Mouse (Mus musculus) embryonic facial prominence, embryonic 14.5 days (tissue): Measurements from ENCODE around the gene Cd9. TPM values are rescaled to one million over a fixed set of nuclear protein-coding genes. Genes with fewer than 3 reads are reported as not detected.

Experiments
- ATAC-seq: fragments of 200-750 bp; cut with Nextera tagmentation; 2 replicates; pipeline ENCODE4 v1.8.0; 2017; ENCODE audit warnings: low read depth, moderate number of reproducible peaks, moderate TSS enrichment
- DNase-seq: peaks from one replicate; pipeline ENCODE4 v3.0.0-alpha.2; 2015; ENCODE audit warnings: low spot score
- H3K27ac ChIP-seq: fragments of 300-500 bp; sonication (generic); replicated peaks from 2 replicates; pipeline ENCODE4 v1.5.1; 2014; ENCODE audit warnings: low read depth, mild to moderate bottlenecking, low read length, moderate library complexity
- H3K27me3 ChIP-seq: fragments of 300-500 bp; sonication (generic); replicated peaks from 2 replicates; pipeline ENCODE4 v1.6.1; 2014; ENCODE audit warnings: low read length; ENCODE audit not compliant: control insufficient read depth, insufficient read depth
- H3K36me3 ChIP-seq: fragments of 300-500 bp; sonication (generic); 2 replicates; pipeline ENCODE4 v1.6.1; 2014; ENCODE audit warnings: low read length, mixed read lengths; ENCODE audit not compliant: control insufficient read depth, insufficient read depth
- H3K4me1 ChIP-seq: fragments of 300-500 bp; sonication (generic); 2 replicates; pipeline ENCODE4 v1.6.1; 2014; ENCODE audit warnings: antibody characterized with exemption, low read length; ENCODE audit not compliant: control insufficient read depth, insufficient read depth
- H3K4me2 ChIP-seq: fragments of 300-500 bp; sonication (generic); 2 replicates; pipeline ENCODE4 v1.6.1; 2014; ENCODE audit warnings: low read depth, mild to moderate bottlenecking, low read length, moderate library complexity, mixed read lengths
- H3K4me3 ChIP-seq: fragments of 300-500 bp; sonication (generic); 2 replicates; pipeline ENCODE4 v1.5.1; 2014; ENCODE audit warnings: low read depth, mild to moderate bottlenecking, low read length
- H3K9ac ChIP-seq: fragments of 300-500 bp; sonication (generic); 2 replicates; pipeline ENCODE4 v1.6.1; 2014; ENCODE audit warnings: low read depth, mild to moderate bottlenecking, low read length, moderate library complexity, mixed read lengths
- H3K9me3 ChIP-seq: fragments of 300-500 bp; sonication (generic); 2 replicates; pipeline ENCODE4 v1.6.1; 2016; ENCODE audit warnings: low read length; ENCODE audit not compliant: control insufficient read depth
- WGBS: fragments of 180-500 bp; shearing (Covaris S2); extraction: QIAGEN DNeasy Blood & Tissue Kit; methylation state at CpG from one replicate; pipeline ENCODE4 v1.1.7; 2014; 5-methylcytosine and 5-hydroxymethylcytosine counted together
- polyA plus RNA-seq: library from polyadenylated mRNA; unstranded; fragments of >200 nt; fragmentation: Nextera tagmentation; extraction: Ambion mirVana; gene quantifications from 2 replicates; pipeline ENCODE4 v1.2.1, GENCODE M21; 2014

Cd9 gene
- polyA plus RNA-seq, 1 experiment from 2014 or later, result 245 TPM

DNA sequence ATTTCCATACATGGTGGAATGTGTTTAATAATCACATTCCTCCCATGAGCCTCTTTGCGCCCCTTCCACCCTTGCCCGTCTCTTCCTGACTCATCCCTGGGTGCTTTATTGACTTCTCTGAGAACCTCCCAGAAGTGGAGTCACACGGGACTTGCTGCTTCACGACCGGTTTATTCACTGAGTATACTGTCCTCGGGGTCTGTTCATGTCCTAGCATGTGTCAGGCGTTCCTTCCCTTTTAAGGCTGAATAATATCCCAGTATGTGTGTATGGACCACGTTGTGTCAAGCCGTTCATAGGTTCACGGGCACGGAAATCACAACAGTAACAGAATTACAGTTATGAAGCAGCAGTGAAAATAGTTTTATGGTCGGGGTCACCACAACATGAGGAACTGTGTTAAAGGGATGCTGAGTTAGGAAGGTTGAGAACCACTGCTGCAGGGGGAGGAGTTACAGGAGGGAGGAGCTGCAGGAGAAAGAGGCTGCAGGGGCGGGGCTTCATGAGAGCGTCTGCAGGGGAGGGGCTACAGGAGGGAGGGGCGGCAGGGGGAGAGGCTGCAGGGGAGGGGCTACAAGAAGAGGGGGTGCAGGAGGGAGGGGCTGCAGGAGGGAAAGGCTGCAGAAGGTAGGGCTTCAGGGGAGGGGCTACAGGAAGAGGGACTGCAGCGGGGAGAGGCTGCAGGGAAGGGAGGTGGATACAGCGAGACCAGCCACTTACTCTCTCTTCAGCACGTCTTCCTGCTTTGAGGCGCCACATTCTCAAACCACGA is 72.4 kb downstream of the Cd9 start:
- ATAC-seq, result peak; percentile 55; the same call in 1 of the 2 replicates
- H3K9ac ChIP-seq, result peak overlapping the region; percentile 14; the same call in 1 of the 2 replicates

GRCm38 (mm10) chr6:125420458-125421063 is 74.0 kb downstream of the Cd9 start:
- DNase-seq (no peak), ATAC-seq (no peak)
- Histone ChIP-seq H3K4me2 (no peak overlapping the region), H3K27me3 (no peaks in the 10 kb centered on the region), H3K4me3 (no peak overlapping the region), H3K4me1 (peaks cover 12% of the 10 kb centered on the region), H3K9ac (no peak overlapping the region), H3K27ac (no peak overlapping the region), H3K9me3 (no peaks in the 10 kb centered on the region), H3K36me3 (no peaks in the 10 kb centered on the region)
- whole genome bisulfite sequencing, result 65% methylated on average over 16 of the region's 16 CpGs

More for the DNA sequence above, 72.4 kb downstream of the Cd9 start:
- Histone ChIP-seq H3K27ac (peak overlapping the region; percentile 65), H3K4me1 (peaks cover 16% of the 10 kb centered on the region), H3K4me2 (peak overlapping the region; percentile 46), H3K4me3 (peak overlapping the region; percentile 20), H3K27me3 (no peaks in the 10 kb centered on the region), H3K36me3 (no peaks in the 10 kb centered on the region), H3K9me3 (no peaks in the 10 kb centered on the region)
- DNase-seq, result peak; percentile 91
- WGBS, result 20% methylated on average over 19 of the region's 20 CpGs

DNA sequence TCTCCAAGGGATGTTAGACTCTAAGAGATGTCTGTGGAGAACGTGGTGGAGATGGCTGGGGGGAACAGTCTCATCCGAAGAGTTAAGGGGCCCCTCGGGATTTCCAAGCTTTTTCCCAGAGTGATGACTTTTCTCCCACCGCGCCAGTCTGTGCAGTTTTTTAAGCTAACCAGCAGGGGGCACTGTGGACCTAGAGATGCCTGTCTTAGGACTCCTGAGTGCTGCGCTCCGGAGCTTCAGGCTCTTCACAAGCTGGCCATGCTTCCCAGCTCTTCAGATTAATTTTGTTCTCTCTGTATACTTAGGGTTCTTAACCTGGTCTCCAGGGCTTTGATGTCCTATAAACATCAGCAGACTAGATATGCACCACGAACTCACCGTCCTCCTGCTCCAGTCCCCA is 75.8 kb downstream of the Cd9 start:
- H3K36me3 ChIP-seq, result no peaks in the 10 kb centered on the region
- no peak overlapping the region for H3K9ac ChIP-seq
- peaks cover 12% of the 10 kb centered on the region for H3K4me1 ChIP-seq
- H3K4me3 ChIP-seq, result no peak overlapping the region
- no peak overlapping the region for H3K4me2 ChIP-seq
- WGBS, result 10% methylated on average over 9 of the region's 9 CpGs
- H3K9me3 ChIP-seq, result no peaks in the 10 kb centered on the region
- no peak overlapping the region for H3K27ac ChIP-seq
- no peaks in the 10 kb centered on the region for H3K27me3 ChIP-seq
- DNase-seq (peak; percentile 94), ATAC-seq (peak; percentile 73)

GRCm38 (mm10) chr6:125413326-125413725 is 81.3 kb downstream of the Cd9 start:
- 58% methylated on average over 9 of the region's 9 CpGs for WGBS
- ATAC-seq, result no peak
- no peak overlapping the region for H3K4me2 ChIP-seq
- no peaks in the 10 kb centered on the region for H3K4me1 ChIP-seq
- no peak overlapping the region for H3K9ac ChIP-seq
- no peaks in the 10 kb centered on the region for H3K36me3 ChIP-seq
- H3K27ac ChIP-seq, result no peak overlapping the region
- no peaks in the 10 kb centered on the region for H3K27me3 ChIP-seq
- H3K9me3 ChIP-seq, result peaks cover 5% of the 10 kb centered on the region; the same call in 1 of the 2 replicates
- no peak for DNase-seq
- H3K4me3 ChIP-seq, result no peak overlapping the region

DNA sequence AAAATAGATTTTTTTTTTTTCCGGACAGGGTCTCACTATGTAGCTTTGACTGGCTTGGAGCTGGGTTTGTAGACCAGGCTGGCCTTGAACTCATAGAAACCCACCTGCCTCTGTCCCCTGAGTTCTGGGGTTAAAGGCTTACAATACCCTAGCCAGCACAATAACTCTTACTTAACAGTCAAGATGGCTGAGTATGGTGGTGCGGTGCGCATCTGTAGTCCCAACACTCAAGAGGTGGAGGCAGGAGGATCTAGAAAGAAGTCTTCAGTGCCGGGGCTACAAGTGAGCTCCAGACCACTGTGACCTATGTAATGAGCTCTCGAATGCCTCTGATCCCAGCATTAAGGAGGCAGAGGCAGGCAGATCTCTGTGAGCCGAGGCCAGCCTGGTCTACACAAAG is 82.9 kb downstream of the Cd9 start:
- H3K4me2 ChIP-seq, result no peak overlapping the region
- no peaks in the 10 kb centered on the region for H3K27me3 ChIP-seq
- peaks cover 5% of the 10 kb centered on the region; the same call in 1 of the 2 replicates for H3K9me3 ChIP-seq
- no peak overlapping the region for H3K27ac ChIP-seq
- no peaks in the 10 kb centered on the region for H3K4me1 ChIP-seq
- H3K36me3 ChIP-seq, result no peaks in the 10 kb centered on the region
- WGBS, result 92% methylated on average over 6 of the region's 6 CpGs
- H3K9ac ChIP-seq, result no peak overlapping the region
- no peak overlapping the region for H3K4me3 ChIP-seq
- ATAC-seq (no peak), DNase-seq (no peak)

DNA sequence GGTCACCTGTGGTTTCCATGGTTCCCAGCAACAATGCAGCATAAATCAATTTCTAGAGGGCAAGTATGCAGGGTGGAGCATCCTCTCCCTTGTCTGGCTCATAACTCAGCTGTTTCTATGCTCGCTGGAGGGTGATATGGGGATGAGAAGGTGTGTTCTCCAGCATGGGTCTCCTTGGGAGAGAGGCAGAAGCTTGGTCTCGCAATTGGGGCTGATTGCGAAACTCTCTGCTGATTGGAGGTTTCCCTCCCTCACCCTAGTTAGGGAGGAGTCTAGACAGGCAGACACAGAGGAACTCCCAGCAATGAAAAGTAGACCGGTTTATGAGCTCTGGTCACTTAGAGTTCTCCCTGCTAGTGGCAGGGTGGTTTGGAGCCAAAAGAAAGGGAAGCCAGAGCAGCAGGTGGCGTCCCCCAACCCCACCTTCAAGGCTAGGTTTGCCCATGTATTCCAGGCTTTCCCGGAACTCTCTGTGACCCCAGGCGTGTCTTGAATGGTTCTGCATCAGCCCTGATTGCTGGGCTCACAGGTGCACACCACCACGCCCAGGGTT is 83.5 kb downstream of the Cd9 start:
- H3K4me3 ChIP-seq, result no peak overlapping the region
- H3K9ac ChIP-seq, result no peak overlapping the region
- H3K27me3 ChIP-seq, result no peaks in the 10 kb centered on the region
- no peaks in the 10 kb centered on the region for H3K4me1 ChIP-seq
- no peak overlapping the region for H3K27ac ChIP-seq
- 59% methylated on average over 8 of the region's 8 CpGs for WGBS
- DNase-seq, result peak; percentile 53
- peaks cover 5% of the 10 kb centered on the region; the same call in 1 of the 2 replicates for H3K9me3 ChIP-seq
- H3K4me2 ChIP-seq, result no peak overlapping the region
- ATAC-seq, result no peak
- H3K36me3 ChIP-seq, result no peaks in the 10 kb centered on the region

DNA sequence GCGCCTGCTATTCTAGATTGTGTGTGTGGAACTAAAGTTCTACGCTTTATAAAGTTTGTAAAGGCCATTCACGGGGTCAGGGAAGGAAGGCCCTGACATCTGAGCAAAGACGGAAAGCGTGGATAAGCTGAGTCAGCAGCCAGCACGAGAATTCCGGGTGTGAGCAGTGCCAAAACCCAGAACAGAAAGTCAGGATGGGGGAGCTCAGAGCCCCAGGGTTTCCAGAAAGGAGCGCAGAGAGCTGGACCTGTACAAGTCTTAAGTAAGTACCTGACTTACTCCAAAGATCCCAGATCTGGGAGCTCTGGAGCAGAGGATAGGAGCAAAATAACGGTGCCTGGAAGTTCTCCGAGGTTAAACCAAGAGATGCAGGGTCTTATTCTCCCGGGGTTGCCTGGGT is 84.0 kb downstream of the Cd9 start:
- ATAC-seq, result no peak
- H3K9me3 ChIP-seq, result peaks cover 5% of the 10 kb centered on the region; the same call in 1 of the 2 replicates
- WGBS, result 66% methylated on average over 11 of the region's 11 CpGs

More for the DNA sequence above, 84.0 kb downstream of the Cd9 start:
- no peaks in the 10 kb centered on the region for H3K4me1 ChIP-seq
- no peaks in the 10 kb centered on the region for H3K36me3 ChIP-seq
- H3K9ac ChIP-seq, result no peak overlapping the region
- H3K4me2 ChIP-seq, result no peak overlapping the region
- no peaks in the 10 kb centered on the region for H3K27me3 ChIP-seq
- H3K4me3 ChIP-seq, result no peak overlapping the region
- DNase-seq, result no peak
- no peak overlapping the region for H3K27ac ChIP-seq
